Mouse (Mus musculus) thymus, adult 2 months (tissue): ENCODE measurements around the gene Mia. TPM values are rescaled to one million over a fixed set of nuclear protein-coding genes. Genes with fewer than 3 reads are reported as not detected.

Source experiments
- DNase-seq: peaks from one replicate; pipeline ENCODE4 v3.0.0; 2021
- H3K27ac ChIP-seq: fragments of 200-500 bp; 2 replicates; pipeline ENCODE4 v1.5.1; 2012; ENCODE audit warnings: low read length, control low read depth; ENCODE audit not compliant: control insufficient read depth, insufficient read depth
- H3K27me3 ChIP-seq: fragments of 200-500 bp; 2 replicates; pipeline ENCODE4 v1.6.1; 2012; ENCODE audit warnings: mild to moderate bottlenecking, low read length, moderate library complexity, mixed read lengths; ENCODE audit not compliant: control insufficient read depth, insufficient read depth
- H3K36me3 ChIP-seq: fragments of 200-500 bp; 2 replicates; pipeline ENCODE4 v1.6.1; 2012; ENCODE audit warnings: mild to moderate bottlenecking, low read length, moderate library complexity; ENCODE audit not compliant: control insufficient read depth, insufficient read depth
- H3K4me1 ChIP-seq: fragments of 200-500 bp; replicated peaks from 2 replicates; pipeline ENCODE4 v1.6.1; 2012; ENCODE audit warnings: low read length; ENCODE audit not compliant: control insufficient read depth, insufficient read depth
- H3K4me3 ChIP-seq: fragments of 200-500 bp; 2 replicates; pipeline ENCODE4 v1.5.1; 2012; ENCODE audit warnings: mild to moderate bottlenecking, low read length, control low read depth, moderate library complexity; ENCODE audit not compliant: control insufficient read depth, insufficient read depth
- CTCF ChIP-seq: fragments of 200-500 bp; IDR thresholded peaks from 2 replicates; pipeline ENCODE4 v1.5.1; 2012; ENCODE audit warnings: mild to moderate bottlenecking, control low read depth, low read length, moderate library complexity, borderline replicate concordance; ENCODE audit not compliant: control insufficient read depth, poor library complexity, insufficient read depth; ENCODE audit errors: extremely low read depth
- POLR2A ChIP-seq: fragments of 200-500 bp; IDR thresholded peaks from 2 replicates; pipeline ENCODE4 v1.6.1; 2012; ENCODE audit warnings: mild to moderate bottlenecking, low read length, control low read depth, moderate library complexity; ENCODE audit not compliant: control insufficient read depth, poor library complexity, insufficient read depth; ENCODE audit errors: extremely low read depth
- WGBS: fragments of 180-500 bp; shearing (Covaris S2); methylation state at CpG from one replicate; pipeline ENCODE4 v1.1.7; 2018; 5-methylcytosine and 5-hydroxymethylcytosine counted together
- polyA plus RNA-seq: library from polyadenylated mRNA; depleted of rRNA; stranded (reverse); fragments of >200 nt; gene quantifications from 2 replicates; pipeline ENCODE4 v1.2.3, GENCODE M21; 2012

Mia gene
- polyA plus RNA-seq, 1 experiment, result 5.2 TPM

DNA sequence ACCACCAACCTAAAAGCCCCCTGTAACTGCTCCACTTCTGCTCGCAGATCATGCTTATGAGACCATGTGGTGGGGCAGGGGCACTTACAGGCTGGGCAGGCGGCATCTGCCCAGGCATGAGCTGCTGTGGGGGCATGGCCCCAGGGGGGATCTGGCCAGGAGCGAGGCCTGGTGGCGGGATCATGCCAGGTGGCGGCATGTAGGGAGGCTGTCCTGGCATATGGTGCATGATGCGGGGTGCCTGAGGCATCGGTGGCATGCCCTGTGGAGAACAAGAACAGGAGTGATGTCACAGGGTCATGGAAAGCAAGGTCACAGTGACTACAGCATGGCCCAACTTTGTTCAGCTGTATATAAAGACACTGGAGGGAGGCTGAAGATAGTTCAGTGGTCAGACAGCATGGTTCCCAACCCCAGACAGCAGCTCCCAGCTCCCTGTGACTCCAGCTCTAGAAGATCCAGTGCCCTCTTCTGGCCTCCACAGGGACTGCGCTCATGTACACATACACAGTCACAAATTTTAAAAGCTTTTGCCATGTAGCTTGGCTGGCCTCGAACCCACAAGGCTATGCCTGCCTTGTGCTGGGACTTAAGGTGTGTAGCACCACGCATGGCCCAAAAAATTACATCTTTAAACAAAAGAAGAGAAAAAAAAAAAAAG, 8.4 kb upstream of the Mia start:
- Histone ChIP-seq H3K27ac (no peak overlapping the region), H3K27me3 (no peaks in the 10 kb centered on the region), H3K36me3 (peaks cover 57% of the 10 kb centered on the region), H3K4me3 (no peak overlapping the region), H3K4me1 (no peaks in the 10 kb centered on the region)
- DNase-seq, result no peak
- WGBS, result 99% methylated on average over 10 of the region's 10 CpGs
- TF ChIP-seq POLR2A (no peak), CTCF (no peak)

DNA sequence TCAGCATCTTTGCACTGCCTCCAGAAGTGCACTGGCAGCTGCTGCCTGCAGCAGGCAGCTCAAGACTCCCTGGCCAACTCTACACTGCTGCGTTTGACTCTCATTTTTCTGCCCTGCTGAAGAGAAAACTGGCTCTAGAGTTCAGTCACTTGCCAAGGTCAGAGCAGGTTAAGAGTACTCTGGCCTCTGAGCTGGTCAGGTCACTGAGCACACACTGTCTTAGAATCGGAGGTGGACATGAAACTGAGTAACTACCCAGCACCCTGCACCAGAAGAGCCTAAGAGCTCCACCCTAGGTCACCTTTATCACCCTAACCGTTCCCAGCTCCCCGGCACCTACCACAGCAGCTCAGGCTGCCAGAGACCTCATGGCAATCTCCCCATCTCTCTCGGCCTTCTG, 5.0 kb upstream of the Mia start:
- H3K36me3 ChIP-seq, result peaks cover 38% of the 10 kb centered on the region
- H3K27me3 ChIP-seq, result no peaks in the 10 kb centered on the region
- DNase-seq, result no peak
- H3K27ac ChIP-seq, result no peak overlapping the region
- no peak overlapping the region for H3K4me3 ChIP-seq
- 96% methylated on average over 5 of the region's 5 CpGs for WGBS
- TF ChIP-seq CTCF (no peak), POLR2A (no peak)
- H3K4me1 ChIP-seq, result no peaks in the 10 kb centered on the region

DNA sequence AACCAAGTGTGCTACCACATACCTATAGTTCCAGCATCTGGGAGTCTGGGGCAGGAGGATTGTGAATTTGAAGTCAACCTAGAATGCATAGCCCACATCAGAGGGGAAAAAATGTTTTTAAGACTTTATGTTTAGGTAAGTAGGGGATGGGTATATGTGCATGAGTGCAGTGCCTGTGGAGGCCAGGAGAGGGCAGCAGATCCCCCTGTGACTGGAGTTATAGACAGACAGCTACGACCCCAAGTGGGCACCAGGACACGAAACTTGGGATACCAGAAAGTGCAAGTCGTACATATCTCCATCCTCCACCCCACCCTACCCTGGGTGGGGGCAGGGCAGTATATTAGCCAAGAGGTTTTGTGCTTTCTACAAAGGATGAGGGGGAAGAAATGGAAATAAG, 4.0 kb upstream of the Mia start:
- TF ChIP-seq POLR2A (no peak), CTCF (peak; percentile 63; the same call in 1 of the 2 replicates)
- 88% methylated on average over 3 of the region's 3 CpGs for WGBS
- peaks cover 28% of the 10 kb centered on the region for H3K36me3 ChIP-seq
- DNase-seq, result peak; percentile 50
- no peak overlapping the region for H3K4me3 ChIP-seq
- no peaks in the 10 kb centered on the region for H3K27me3 ChIP-seq
- no peak overlapping the region for H3K27ac ChIP-seq
- no peaks in the 10 kb centered on the region for H3K4me1 ChIP-seq

DNA sequence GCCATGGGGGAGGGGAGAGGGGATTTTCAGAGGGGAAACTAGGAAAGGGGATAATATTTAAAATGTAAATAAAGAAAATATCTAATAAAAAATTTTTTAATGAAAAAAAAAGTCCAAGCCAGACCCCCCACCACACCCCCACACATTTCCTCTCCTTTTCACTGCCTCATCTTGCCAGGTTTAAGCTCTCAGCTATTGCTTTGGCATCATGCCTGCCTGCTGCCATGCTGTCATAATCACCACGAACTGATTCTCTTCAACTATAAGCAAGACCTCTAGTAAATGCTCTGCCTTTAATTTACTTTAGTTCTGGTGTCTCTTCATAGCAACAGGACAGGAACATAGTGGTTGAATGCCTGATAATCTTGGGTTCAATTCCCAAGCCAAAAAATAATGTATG, 1.5 kb upstream of the Mia start:
- H3K36me3 ChIP-seq, result peaks cover 12% of the 10 kb centered on the region
- no peaks in the 10 kb centered on the region for H3K4me1 ChIP-seq
- 90% methylated on average over 1 of the region's 1 CpGs for whole genome bisulfite sequencing
- no peaks in the 10 kb centered on the region for H3K27me3 ChIP-seq
- DNase-seq, result no peak
- TF ChIP-seq CTCF (no peak), POLR2A (no peak)
- H3K27ac ChIP-seq, result no peak overlapping the region
- no peak overlapping the region for H3K4me3 ChIP-seq

DNA sequence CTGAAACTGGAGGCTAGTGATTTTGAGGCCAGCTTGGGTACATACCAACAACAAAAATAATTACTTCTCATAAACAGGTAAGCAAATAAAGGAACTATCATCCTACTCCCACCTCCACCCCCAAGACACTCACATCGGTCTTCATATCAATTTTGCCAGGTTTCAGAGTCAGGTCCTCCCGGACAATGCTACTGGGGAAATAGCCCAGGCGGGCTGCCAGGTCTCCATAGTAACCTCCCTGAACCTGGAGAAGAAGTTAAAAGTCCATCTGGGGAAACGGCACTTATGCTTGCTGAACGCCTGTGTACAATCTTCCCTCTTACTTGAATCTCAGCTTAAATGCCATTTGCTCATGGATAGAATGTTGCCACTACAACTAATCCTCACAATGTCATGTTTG, 921 bp downstream of the Mia start:
- 95% methylated on average over 5 of the region's 5 CpGs for WGBS
- H3K4me1 ChIP-seq, result no peaks in the 10 kb centered on the region
- no peak for DNase-seq
- no peaks in the 10 kb centered on the region; the same call in 1 of the 2 replicates for H3K36me3 ChIP-seq
- H3K27ac ChIP-seq, result no peak overlapping the region
- no peaks in the 10 kb centered on the region for H3K27me3 ChIP-seq
- TF ChIP-seq POLR2A, result no peak
- no peak for TF ChIP-seq CTCF
- no peak overlapping the region for H3K4me3 ChIP-seq

DNA sequence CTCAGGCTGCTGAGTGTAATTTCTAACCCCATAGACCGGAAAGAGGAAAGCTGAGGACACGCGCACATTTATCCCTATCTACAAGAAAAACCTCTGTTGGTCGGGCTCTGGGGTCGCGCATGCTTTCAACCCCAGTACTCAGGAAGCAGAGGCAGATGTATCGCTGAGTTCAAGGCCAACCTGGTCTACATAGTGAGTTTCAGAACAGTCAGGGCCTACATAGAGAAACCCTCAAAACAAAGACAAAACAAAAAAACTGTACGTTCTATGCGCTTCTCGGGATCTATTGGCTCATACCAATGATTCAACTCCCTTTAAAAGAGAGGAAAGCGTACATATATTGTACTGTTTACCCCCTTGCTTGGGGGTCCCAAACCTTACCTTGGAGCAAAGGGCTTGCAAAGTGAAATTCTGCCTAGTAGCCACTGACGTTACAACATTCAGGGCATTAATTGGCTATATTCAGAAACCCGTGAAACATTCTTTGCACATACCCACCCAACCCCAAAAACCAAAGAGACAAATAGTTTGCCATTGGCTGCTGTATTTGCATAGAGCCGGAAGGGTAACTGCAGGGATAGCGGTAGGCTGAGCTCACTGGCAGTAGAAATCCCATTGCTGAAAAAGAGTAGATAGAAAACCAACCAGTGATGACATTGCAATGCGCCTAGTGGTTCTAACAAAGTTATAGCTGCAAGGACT, 1.6 kb downstream of the Mia start:
- Histone ChIP-seq H3K4me1 (no peaks in the 10 kb centered on the region), H3K27ac (peak overlapping the region; percentile 55; the same call in 1 of the 2 replicates), H3K27me3 (no peaks in the 10 kb centered on the region), H3K4me3 (peak overlapping the region; percentile 53), H3K36me3 (peaks cover 3% of the 10 kb centered on the region; the same call in 1 of the 2 replicates)
- TF ChIP-seq POLR2A (no peak), CTCF (no peak)
- WGBS, result 49% methylated on average over 16 of the region's 16 CpGs
- no peak for DNase-seq
